In genomic region chr12:16958851-16959250, GRCm38 (mm10) we compare ENCODE assay signal across 10 mouse cellular contexts. TPM values are rescaled to one million over a fixed set of nuclear protein-coding genes. Genes with fewer than 3 reads are reported as not detected.
DNase-seq lines count a peak whose midpoint lies in the region; ATAC-seq and TF ChIP-seq lines count a peak whose summit lies in the region.
"Had no signal": no experiment of that assay in that cellular context is flagged by ENCODE, and none has a peak within 500 bp of the region (broad histone marks: within the 10 kb centered on the region; RNA-seq: fewer than 3 reads in every experiment).

No protein-coding gene starts in this region.

- H3K4me1 ChIP-seq in kidney, embryonic 15.5 days, result no peaks in the 10 kb centered on the region
- 0 out of 4 replicates have a peak, but pooled peaks cover 0 to 2% of the 10 kb centered on the region in 2 experiments for H3K4me1 ChIP-seq in MEL (ENCODE audit: control insufficient read depth in 1 of 2, insufficient read depth in 2 of 2, low read length in 2 of 2)
- H3K4me1 ChIP-seq in cortical plate, adult 2 months (ENCODE audit: control insufficient read depth, insufficient read depth, low read length), result no peaks in the 10 kb centered on the region
- H3K4me1 ChIP-seq: neural tube, embryonic 12.5 days had no signal

- no peaks in the 10 kb centered on the region for H3K9me3 ChIP-seq in kidney, embryonic 15.5 days (replicated peaks)
- no peaks in the 10 kb centered on the region for H3K9me3 ChIP-seq in MEL (replicated peaks; ENCODE audit: insufficient read depth, low read length)
- H3K9me3 ChIP-seq: neural tube, embryonic 12.5 days had no signal

- no peak for TF ChIP-seq EP300 in MEL (IDR thresholded peaks at IDR 0.05; ENCODE audit: low read depth in 1 of 2, low read length in 2 of 2)

- H3K4me3 ChIP-seq in kidney, embryonic 15.5 days (replicated peaks), result no peak overlapping the region
- no peak overlapping the region for H3K4me3 ChIP-seq in MEL (ENCODE audit: control insufficient read depth in 1 of 2, insufficient read depth in 1 of 2, low read depth in 2 of 2, low read length in 2 of 2)
- no peak overlapping the region for H3K4me3 ChIP-seq in cortical plate, adult 2 months (ENCODE audit: insufficient read depth, low read length)
- H3K4me3 ChIP-seq: neural tube, embryonic 12.5 days had no signal

- TF ChIP-seq RAD21 in MEL (IDR thresholded peaks at IDR 0.05; ENCODE audit: low read depth, low read length), result peak; percentile 13

- H3K27me3 ChIP-seq in kidney, embryonic 15.5 days, result no peaks in the 10 kb centered on the region
- no peaks in the 10 kb centered on the region for H3K27me3 ChIP-seq in MEL (ENCODE audit: control insufficient read depth in 1 of 2, insufficient read depth in 2 of 2, low read length in 2 of 2)
- H3K27me3 ChIP-seq: neural tube, embryonic 12.5 days had no signal

- peak; percentile 31 to 88 (median 47); a peak in 5 of 6 replicates for TF ChIP-seq CTCF in MEL (IDR thresholded peaks at IDR 0.05 in 2 of 3, conservative IDR thresholded peaks at IDR 0.05 in 1 of 3; ENCODE audit: control insufficient read depth in 1 of 3, insufficient read depth in 1 of 3, low read depth in 2 of 3, low read length in 3 of 3, poor library complexity in 1 of 3, severe bottlenecking in 1 of 3)
- peak; percentile 27; the same call in 1 of the 2 replicates for TF ChIP-seq CTCF in cortical plate, adult 2 months (IDR thresholded peaks at IDR 0.05; ENCODE audit: extremely low read depth, insufficient read depth, low read length)

- no peak overlapping the region for H3K4me2 ChIP-seq in kidney, embryonic 15.5 days
- H3K4me2 ChIP-seq: neural tube, embryonic 12.5 days had no signal

- H3K36me3 ChIP-seq in kidney, embryonic 15.5 days, result peaks cover 71% of the 10 kb centered on the region
- peaks cover 3 to 46% of the 10 kb centered on the region in 2 experiments for H3K36me3 ChIP-seq in MEL (ENCODE audit: control insufficient read depth in 1 of 2, insufficient read depth in 2 of 2, low read length in 2 of 2)

- DNase-seq in kidney, postnatal 4 days, result peak; percentile 11 to 25
- peak; percentile 67 for DNase-seq in MEL (ENCODE audit: low read depth, low spot score)
- DNase-seq in mesoderm, embryonic 11.5 days (ENCODE audit: low read depth, low spot score), result peak; percentile 34
- DNase-seq in right cerebral cortex, postnatal 25 days, result no peak
- DNase-seq in heart, adult 9 months (ENCODE audit: low spot score in 2 of 2), result no peak
- DNase-seq in spleen, adult 18-20 months, result no peak
- DNase-seq: cerebellum, postnatal 36 days had no signal

- 68% methylated on average over 1 of the region's 1 CpGs for whole genome bisulfite sequencing in kidney, embryonic 15.5 days

- TF ChIP-seq POLR2A in MEL (IDR thresholded peaks at IDR 0.05; ENCODE audit: control insufficient read depth in 1 of 2, insufficient read depth in 1 of 2, low read depth in 1 of 2, low read length in 2 of 2, poor library complexity in 1 of 2), result no peak
- no peak for TF ChIP-seq POLR2A in cortical plate, adult 2 months (IDR thresholded peaks at IDR 0.05; ENCODE audit: extremely low read depth, insufficient read depth, low read length)

- H3K9ac ChIP-seq in kidney, embryonic 15.5 days, result no peak overlapping the region
- H3K9ac ChIP-seq in MEL (ENCODE audit: control insufficient read depth, low read depth, low read length, poor library complexity, severe bottlenecking), result no peak overlapping the region
- H3K9ac ChIP-seq: neural tube, embryonic 12.5 days had no signal

- ATAC-seq in kidney, embryonic 15.5 days (replicated peaks; ENCODE audit: low FRiP score), result no peak

- no peak overlapping the region for H3K27ac ChIP-seq in kidney, embryonic 15.5 days
- no peak overlapping the region for H3K27ac ChIP-seq in MEL (ENCODE audit: control insufficient read depth, low read depth, low read length)
- no peak overlapping the region for H3K27ac ChIP-seq in cortical plate, adult 2 months (ENCODE audit: insufficient read depth, low read length)
- H3K27ac ChIP-seq: neural tube, embryonic 12.5 days had no signal

- no peaks in the 10 kb centered on the region for H3K79me2 ChIP-seq in MEL (ENCODE audit: control insufficient read depth, insufficient read depth, low read length, poor library complexity)

TF ChIP-seq in MEL, 35 proteins besides CTCF, POLR2A, EP300 and RAD21:
- TF ChIP-seq USF2 (IDR thresholded peaks at IDR 0.05; ENCODE audit: borderline replicate concordance in 1 of 2, insufficient read depth in 1 of 2, low read depth in 1 of 2, low read length in 2 of 2) (no peak), MYB (IDR thresholded peaks at IDR 0.05; ENCODE audit: low read depth, low read length) (no peak), SMC3 (IDR thresholded peaks at IDR 0.05; ENCODE audit: low read depth, low read length) (peak; percentile 51)

RNA-seq across cellular contexts. Expression of gene Pqlc3, which starts 41.4 kb away (rescaled TPM):
- 4.0 and 4.9 TPM in 2 replicates for polyA plus RNA-seq in kidney, embryonic 15.5 days (2015; fragmentation: Nextera tagmentation; extraction: Ambion mirVana)
- total RNA-seq in MEL (2012; rRNA removed), result 5.2 and 5.7 TPM in 2 replicates
- 10 to 100 TPM in 1 of 2 experiments, not detected in 1; 13.1 TPM for polyA plus RNA-seq in MEL (2012; ENCODE audit: insufficient read depth in 1 of 2, insufficient read length in 2 of 2, low read depth in 1 of 2, low replicate concordance in 2 of 2, missing spikeins in 1 of 2)
- 1.9 and 2.9 TPM in 2 replicates for polyA plus RNA-seq in cortical plate, adult 2 months (2012; rRNA removed)

RNA-seq across cellular contexts. Expression of gene 2410004P03Rik, which starts 52.7 kb away (rescaled TPM):
- polyA plus RNA-seq in kidney, embryonic 15.5 days (2015; fragmentation: Nextera tagmentation; extraction: Ambion mirVana), result 0.40 and 0.76 TPM in 2 replicates
- total RNA-seq in MEL (2012; rRNA removed), result not detected in 2 replicates
- under 1 TPM in 1 of 2 experiments, not detected in 1; 0.03 TPM for polyA plus RNA-seq in MEL (2012; ENCODE audit: insufficient read depth in 1 of 2, insufficient read length in 2 of 2, low read depth in 1 of 2, low replicate concordance in 2 of 2, missing spikeins in 1 of 2)
- 0.62 and 0.88 TPM in 2 replicates for polyA plus RNA-seq in cortical plate, adult 2 months (2012; rRNA removed)

Comparison
In these comparisons a context has a peak if more than half of its experiments do, and no peak if none do; other contexts are left out.
1. DNase-seq: peak in kidney, postnatal 4 days (2 of 2), MEL (single experiment) and mesoderm, embryonic 11.5 days (single experiment); none in right cerebral cortex, postnatal 25 days (single experiment), heart, adult 9 months (0 of 2) and spleen, adult 18-20 months (0 of 2).